Mouse (Mus musculus): ENCODE data around the gene Dph7.
"Not testable (repeated sequence)": the region's sequence is repeated elsewhere in the genome, so short reads cannot be mapped to it uniquely, and the experiment has no call there.

Dph7 gene

GRCm38 (mm10) chr2:24970386-24970785, 8.2 kb downstream of the Dph7 start:
- no peak for DNase-seq (ENCODE audit: low read depth, low spot score)

GRCm38 (mm10) chr2:24974452-24974851, 12.3 kb downstream of the Dph7 start:
- not testable (repeated sequence) for DNase-seq (ENCODE audit: low read depth, low spot score)

- DNase-seq (ENCODE audit: low read depth, low spot score) = peak; percentile 96
These were observed 12.9 kb downstream of the Dph7 start, which contains the start of gene Mrpl41 for GRCm38 (mm10) chr2:24974906-24975703. Gene Mrpl41 (minus strand): TSS chr2:24975098.

GRCm38 (mm10) chr2:24975704-24976297, 13.6 kb downstream of the Dph7 start, which contains the start of gene Pnpla7:
Gene Pnpla7 (plus strand): TSS chr2:24976033.
- DNase-seq (ENCODE audit: low read depth, low spot score) = peak; percentile 91

- DNase-seq (ENCODE audit: low read depth, low spot score) = no peak
These were observed 14.8 kb downstream of the Dph7 start for GRCm38 (mm10) chr2:24976960-24977359.

- DNase-seq (ENCODE audit: low read depth, low spot score) = peak; percentile 66
These were observed 25.6 kb downstream of the Dph7 start for GRCm38 (mm10) chr2:24987762-24988161.

- DNase-seq (ENCODE audit: low read depth, low spot score) = no peak
These were observed 33.1 kb downstream of the Dph7 start for GRCm38 (mm10) chr2:24995332-24995731.

- no peak for DNase-seq (ENCODE audit: low read depth, low spot score)
These were observed 34.3 kb downstream of the Dph7 start for GRCm38 (mm10) chr2:24996471-24996870.

GRCm38 (mm10) chr2:25000544-25001235, 38.5 kb downstream of the Dph7 start:
- peak; percentile 51 for DNase-seq (ENCODE audit: low read depth, low spot score)

- DNase-seq (ENCODE audit: low read depth, low spot score) = no peak
These were observed 42.0 kb downstream of the Dph7 start for GRCm38 (mm10) chr2:25003946-25004786.

- no peak for DNase-seq (ENCODE audit: low read depth, low spot score)
These were observed 44.6 kb downstream of the Dph7 start for GRCm38 (mm10) chr2:25006767-25007166.

- DNase-seq (ENCODE audit: low read depth, low spot score) = peak; percentile 15
These were observed 46.0 kb downstream of the Dph7 start for GRCm38 (mm10) chr2:25008250-25008649.

Measured in R1 (cell line).